Mouse (Mus musculus) spleen, postnatal 10 days (tissue): ENCODE results near the gene Arl6ip4.

Source experiments
- DNase-seq, 2 experiments: peaks; one replicate each; pipeline ENCODE4 v3.0.0; 2021 to 2022; ENCODE audit warnings: low spot score in 2 of 2

The Arl6ip4 gene

DNA sequence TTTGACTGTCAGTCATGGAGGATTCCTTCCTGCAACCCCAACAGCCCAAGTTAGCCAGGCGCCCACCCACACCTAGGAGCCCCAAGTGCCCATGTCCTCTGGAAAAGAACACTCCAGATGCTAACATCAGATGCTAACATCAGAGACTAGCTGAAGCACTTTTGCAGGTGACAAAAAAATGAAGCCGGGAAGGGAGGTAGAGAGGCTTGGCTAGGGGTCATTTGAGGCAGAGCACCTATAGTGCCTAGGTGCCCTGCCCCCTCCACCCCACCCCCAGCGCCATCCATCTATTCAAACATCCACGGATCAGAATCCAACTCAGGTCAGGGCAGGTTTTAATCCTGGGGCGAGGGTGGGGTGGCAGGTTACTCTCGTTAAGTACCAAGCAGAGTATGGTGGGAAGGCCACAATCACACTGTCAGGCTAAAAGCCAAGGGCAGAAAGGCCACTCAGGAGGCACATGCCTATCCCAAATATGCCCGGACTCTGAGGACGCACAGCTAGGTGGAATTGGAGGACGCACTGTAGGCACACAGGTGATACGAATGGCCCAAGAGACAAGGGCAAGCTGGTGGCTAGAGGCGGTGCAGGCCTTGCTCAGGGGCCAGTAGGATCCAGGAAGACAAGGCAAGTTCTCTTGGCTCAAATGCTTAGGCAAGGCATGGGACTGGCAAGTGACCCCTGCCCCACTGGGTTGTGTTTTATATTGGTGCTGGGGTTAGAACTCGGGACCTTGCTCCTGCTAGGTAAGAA is 21.9 kb upstream of the Arl6ip4 start:
- peak in 1 of 2 experiments; percentile 20 for DNase-seq

DNA sequence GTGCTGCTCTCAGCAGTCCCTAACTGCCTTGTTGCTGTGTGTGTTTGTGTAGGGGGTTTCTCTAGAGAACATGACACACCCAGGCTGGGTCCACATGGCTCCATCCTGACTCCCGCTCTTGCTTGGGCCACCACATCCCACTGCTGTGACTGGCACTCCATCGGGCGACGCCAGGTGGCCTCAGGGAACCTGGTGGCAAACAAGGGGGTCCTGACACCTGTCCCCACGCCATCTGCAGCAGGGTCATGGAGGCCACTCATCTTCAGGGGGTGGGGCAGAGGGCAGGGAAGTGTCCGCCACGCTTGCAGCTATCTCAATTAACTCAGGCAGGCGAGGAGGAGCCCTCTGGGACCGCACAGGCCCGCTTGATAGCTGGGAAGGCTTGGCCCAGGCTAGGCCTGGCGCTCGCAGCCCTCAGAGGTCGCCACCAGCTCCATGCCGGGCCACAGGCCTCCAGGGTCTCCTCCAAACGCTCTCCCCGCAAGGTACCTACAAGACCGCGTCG is 20.8 kb upstream of the Arl6ip4 start:
- peak; percentile 66 to 75 for DNase-seq

DNA sequence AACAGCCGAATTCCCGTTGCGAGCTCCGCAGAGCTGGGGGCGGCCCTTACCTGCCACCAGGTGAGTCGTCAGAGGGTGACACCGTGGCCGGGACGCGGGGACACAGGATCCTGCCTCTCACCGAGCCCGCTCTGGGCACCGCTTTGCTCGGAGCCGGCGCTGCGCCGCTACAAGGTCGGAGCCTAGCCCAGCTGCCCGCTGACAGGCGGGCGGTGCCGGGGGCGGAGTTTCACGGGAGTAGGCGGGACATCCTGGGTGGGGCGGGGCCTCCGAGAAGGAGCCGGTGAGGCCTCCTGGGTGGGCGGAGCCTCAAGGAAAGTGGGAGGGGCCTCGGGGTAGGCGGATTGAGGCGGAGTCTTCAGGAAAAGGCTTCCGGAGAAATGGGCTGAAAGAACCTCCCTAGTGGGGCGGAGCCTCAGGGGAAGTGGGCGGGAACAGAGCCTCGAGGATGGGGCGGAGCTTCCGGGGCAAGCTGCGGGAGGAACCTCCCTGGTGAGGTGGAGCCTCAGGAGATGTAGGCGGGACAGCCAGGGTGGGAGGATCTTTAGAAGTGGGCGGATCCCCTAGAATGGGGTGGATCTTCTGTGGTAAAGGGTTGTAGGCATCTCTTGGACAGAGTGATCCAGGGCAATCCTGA is 20.2 kb upstream of the Arl6ip4 start, which contains the start of gene Abcb9:
Gene Abcb9, minus strand, starts transcription at position 203 of the 637 bp plus-strand sequence.
- peak; percentile 100 for DNase-seq

DNA sequence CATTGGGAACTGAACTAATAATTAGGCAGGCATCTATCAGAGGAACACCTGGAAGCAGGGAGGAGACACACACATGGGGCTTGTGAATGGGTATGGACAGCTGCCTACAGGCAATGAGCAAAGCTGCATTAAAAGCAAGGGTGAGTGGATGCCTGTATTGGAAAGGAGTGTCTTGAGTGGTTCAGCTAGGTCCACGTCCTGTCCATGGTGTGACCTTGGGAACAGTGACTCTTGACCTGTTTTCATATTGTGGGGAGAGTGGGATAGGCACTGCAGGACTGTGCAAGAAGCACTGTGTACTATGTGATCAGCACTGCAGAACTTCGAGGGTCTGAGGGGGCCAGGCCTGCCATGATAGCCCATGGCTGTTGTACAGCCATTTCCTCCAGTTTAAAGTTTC is 17.0 kb upstream of the Arl6ip4 start:
- no peak for DNase-seq

DNA sequence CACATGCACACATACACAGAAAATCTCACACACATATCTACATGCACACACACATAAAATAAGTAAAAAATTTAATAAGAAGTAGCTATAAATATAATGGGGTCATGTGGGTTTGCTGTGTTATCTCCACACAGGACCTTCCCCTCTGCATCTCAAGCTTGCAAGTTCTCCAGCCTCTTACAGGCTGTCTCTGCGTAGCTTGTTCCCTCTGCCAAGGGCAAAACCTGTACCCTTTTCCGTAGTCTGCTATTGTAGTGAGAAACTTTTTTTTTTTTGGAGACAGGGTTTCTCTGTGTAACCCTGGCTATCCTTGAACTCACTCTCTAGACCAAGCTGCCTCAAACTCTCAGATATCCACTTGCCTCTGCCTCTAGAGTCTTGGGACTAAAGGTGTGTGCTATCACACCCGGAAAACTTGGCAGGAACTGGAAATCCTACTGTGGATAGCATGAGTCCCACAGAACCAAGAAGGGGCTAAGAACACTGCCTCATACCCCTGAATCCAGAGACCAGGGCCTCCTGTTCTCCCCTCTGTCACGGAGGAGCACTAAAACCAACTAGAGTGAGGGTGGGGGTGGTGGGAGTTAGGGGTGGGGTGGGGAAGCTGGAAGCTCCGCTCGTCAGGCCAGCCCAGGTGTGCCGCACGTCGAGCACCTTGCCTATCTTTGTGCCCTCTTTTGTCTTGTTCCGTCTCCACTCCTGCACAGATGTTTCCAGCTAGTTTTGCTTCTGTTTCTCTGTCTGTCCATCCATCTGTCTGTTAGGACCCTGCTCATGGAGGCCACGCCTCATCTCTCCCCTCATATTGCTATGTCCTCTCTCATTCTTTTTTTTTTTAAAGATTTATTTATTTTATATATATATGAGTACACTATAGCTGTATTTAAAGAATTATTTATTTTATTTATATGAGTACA is 15.5 kb upstream of the Arl6ip4 start:
- no peak for DNase-seq

DNA sequence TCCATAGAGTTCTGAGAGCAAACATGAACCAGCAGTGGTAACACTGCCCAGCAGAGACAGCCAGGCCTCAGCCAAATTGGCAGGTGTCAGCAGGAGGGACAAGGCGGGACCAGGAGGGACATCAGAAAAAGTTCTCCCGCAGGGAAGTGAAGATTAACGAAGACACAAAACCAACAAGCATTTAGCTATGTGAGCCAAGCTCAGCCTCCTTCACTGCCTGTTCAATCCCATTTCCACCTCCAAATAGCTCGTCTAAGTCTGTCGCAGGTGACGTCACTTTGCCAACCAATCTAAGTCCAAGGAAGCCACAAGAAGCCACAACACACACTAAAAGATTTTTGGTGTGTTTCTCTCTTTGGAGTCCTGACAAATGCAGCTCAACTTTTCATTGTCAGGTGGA is 13.6 kb upstream of the Arl6ip4 start:
- DNase-seq = no peak

DNA sequence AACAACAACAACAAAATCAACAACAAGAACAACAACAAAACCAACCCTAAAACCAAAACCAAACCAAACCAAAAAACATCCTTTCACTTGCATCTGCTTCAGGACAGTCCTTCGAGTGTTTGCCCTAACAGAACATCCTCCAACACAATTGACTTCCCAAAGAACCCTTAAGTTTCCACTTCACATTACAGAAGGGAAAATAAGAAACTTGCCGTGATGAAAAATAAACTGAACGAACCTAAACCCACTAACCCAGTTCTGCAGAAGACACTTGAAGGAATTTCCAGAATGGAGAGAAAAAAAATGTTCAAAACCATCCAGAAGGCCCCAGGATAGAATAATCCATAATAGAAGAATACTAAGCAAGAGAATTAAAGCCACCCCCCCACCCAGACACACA is 12.9 kb upstream of the Arl6ip4 start:
- no peak for DNase-seq

DNA sequence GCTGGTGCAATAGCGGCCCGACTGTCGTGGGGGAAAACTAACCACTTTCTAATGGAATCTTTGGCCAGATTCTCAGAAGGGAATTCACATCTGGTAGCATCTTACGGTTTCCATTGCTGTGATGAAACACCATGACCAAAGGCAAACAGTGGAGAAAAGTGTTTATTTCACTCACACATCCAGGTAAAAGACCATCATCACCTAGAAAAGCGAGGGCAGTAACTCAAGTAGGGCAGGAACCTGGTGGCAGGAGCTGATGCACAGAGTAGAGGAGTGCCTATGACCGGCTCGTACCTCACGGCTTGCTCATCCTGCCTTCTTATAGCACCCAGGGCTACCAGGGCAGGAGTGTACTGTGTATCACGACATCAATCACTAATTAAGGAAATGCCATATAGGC is 12.3 kb upstream of the Arl6ip4 start:
- no peak for DNase-seq

DNA sequence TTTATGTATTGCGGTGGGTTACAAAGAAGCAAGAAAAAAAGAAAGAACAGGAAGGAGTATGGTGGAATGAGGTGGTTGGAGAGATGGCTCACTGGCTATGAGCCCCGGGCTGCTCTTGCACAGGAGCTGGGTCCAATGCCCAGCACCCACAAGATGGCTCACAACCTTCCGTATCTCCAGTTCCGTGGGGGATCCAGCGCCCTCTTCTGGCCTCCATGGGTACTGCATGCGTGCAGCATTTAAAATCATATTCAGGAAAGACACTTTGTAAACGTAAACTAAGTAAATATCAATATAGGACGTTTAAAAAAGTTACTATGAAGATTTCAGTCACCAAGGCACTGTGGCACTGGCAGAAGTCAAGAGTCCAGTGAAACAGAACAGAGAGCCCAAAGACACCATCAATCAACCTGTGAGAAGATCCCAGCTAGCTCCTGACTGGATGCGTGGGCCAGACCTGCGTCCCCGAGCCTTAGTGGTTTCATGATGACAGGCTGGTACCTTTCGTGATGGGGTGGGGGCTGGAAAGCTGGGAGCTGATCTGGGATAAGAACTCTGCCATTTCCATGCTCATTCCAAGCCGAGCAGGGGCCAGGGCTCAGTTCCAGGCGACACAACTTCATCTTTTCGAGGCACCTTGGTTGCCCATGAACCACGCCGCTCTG is 4.7 kb upstream of the Arl6ip4 start:
- DNase-seq = peak; percentile 56 to 79

DNA sequence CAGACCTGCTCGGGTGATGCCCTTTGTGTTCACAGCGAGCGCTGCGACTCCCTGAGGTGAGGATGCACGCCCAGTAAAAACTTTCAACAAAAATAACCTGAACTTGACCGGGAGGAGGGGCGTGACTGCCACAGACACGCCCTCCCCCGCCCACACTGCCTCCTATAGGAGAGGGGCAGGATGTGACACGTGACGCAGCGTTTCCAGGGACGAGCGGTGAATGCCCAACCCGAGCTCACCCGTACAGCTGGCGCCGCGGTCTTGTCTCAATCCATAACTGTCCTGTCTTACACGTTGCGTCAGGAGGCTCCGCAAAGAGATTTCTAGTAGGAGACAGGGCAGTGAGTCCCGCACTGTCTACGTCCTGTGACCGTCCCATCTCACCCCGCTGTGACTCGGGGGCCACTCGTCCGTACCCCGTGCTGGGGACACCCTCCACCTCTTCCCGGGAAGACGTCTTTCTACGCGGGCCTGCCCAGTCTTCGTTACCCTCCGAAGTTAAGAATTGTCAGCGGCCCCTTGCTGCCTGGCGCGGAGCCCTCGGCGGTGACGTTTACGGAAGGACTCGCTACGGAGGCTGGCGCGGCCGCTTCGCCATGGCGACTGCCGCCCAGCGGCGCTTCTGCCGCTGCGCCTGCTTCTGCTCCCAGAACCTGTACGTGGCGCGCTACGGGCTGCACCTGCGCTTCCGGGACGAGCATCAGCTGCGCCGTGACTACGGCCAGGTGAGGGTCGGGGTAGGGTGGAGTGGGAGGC is 4.0 kb upstream of the Arl6ip4 start, which contains the start of gene Ogfod2:
Gene Ogfod2, plus strand, starts transcription at position 556 of the 756 bp plus-strand sequence.
- DNase-seq = peak; percentile 90 to 97

DNA sequence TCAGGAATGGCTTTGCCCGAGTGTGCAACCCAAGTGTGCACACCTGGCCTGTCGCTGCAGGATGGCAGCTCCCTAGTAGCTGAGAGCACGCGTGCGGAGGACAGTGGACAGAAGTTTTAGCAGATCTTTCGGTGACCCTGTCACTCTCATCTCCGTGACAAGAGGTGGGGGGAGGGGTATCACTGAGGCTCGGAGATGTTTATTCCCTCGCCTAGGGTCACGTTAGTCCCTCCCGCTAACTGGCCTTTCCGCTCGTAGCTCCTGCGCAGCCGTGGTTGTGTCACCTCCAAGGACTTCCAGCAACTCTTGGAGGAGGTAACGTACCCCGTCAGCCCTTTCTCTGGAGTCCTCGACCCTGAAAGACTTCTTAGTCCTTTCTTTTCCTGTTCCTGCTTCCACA is 3.4 kb upstream of the Arl6ip4 start:
- peak in 1 of 2 experiments; percentile 51 for DNase-seq

DNA sequence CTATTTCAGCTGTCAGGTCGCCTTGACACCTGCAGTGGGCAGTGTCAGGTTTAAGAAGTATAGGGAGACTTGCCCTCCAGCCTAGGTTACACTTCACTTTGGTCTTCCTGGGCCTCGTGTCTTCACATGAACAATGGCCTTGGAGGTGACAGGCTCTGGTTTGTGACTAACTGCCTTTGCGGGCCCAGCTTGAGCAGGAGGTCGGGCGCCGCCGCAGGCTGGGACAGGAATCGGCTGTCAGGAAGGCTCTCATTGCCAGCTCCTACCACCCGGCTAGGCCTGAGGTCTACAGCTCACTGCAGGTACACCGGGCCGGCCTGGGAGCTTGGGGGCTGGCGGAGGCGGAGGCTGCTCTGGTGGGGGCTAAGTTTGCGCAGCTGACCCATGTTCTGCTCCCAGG is 2.9 kb upstream of the Arl6ip4 start:
- DNase-seq = peak; percentile 55 to 83

DNA sequence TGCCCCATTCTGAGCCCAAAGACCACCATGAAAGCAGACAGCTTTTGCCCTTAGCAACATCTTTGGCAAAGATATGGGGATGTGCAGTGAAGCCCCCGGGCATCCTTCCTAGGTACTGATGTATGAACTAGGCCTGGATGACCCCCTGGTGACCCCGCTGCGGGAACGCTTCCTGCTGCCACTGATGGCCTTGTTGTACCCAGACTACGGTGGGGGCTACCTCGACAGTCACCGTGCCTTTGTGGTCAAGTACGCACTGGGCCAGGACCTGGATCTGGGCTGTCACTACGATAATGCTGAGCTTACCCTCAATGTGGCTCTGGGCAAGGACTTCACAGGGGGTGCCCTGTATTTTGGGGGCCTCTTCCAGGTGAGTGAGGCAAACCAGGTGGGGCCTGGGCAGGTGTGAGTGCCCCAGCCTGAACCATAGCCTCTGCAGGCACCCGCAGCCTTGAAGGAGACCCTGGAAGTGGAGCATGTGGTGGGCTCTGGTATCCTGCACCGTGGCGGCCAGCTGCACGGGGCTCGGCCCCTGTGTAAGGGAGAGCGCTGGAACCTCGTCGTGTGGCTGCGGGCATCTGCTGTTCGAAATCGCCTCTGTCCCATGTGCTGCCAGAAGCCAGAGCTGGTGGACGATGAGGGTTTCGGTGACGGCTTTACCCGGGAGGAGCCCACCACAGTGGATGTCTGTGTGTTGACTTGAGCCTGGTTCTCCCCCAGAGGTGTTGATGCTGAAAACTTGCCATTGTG is 1.4 kb upstream of the Arl6ip4 start:
- peak in 1 of 2 experiments; percentile 21 for DNase-seq

DNA sequence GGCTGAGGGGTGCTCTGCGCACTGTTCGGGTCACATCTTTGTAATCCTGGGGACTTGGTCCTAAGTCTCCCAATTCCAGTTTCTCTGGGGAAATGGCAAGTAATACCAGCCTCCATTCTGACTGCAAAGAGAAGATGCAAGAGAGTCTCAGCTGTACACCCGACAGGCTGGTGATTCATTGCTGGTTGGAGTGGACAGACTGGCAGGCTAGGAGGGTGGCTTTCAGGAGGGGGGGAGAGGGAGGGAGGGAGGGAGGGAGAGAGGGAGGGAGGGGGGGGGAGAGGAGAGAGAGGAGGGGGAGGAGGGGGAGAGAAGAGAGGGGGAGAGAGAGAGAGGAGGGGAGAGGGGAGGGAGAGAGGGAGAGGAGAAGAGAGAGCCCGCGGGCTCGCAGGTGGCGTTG is 358 bp upstream of the Arl6ip4 start:
- no peak for DNase-seq

DNA sequence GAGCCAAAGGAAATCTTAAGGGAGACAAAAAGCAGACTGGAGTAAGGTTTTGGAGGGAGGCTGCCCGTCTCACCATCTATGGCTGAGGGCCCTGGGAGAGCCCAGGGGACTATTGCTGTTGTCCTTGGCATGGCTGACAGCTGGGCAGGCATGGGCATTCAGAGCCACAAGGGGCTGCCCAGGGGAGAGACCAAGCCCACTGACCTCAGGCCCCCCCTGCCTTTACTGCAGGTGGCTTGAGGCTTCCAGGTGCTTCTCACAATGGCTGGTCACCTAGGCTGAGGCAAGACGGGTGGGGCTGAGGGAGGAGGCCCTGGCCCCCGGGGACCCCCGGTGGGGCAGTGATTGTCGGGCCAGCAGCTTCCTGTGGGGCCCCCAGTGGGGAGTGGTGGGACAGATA is 3.3 kb downstream of the Arl6ip4 start:
- DNase-seq = no peak

DNA sequence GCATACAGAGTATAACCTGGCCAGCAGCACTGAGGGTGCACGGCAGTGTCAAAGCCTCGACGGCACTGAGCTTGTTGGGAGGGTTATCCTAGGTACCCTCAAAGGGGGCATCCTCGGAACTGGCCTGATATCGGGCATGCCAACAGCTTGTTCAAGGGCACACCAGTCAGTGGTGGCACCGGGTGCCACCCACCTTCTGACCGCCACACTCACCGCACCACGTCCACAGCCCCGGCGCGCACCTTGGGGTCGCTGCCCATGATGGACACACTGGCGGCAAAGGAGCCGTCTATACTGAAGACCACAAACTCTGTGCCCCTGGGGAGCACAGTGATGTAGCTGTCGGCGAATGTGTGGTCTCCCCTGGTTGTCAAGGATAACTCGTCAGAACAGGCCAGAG is 6.5 kb downstream of the Arl6ip4 start:
- no peak for DNase-seq

DNA sequence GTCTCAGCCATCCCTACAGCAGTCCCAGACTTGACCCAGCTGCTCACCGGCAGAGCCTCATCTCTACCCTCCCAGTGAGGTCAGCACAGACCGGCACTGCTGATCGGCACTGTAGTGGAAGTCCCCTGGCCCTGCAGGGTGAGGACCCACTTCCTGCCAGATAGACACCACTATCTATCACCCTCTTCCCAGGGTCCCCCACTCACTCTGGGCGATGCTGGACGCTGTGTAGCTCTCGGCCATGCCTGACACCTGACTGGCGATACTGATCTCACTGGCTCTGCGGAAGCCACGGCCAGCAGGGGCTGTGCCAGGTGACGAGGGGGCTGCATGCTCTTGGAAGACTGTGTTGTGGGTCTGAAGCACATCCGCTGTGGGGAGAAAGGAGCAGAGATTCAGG is 9.2 kb downstream of the Arl6ip4 start:
- no peak for DNase-seq

DNA sequence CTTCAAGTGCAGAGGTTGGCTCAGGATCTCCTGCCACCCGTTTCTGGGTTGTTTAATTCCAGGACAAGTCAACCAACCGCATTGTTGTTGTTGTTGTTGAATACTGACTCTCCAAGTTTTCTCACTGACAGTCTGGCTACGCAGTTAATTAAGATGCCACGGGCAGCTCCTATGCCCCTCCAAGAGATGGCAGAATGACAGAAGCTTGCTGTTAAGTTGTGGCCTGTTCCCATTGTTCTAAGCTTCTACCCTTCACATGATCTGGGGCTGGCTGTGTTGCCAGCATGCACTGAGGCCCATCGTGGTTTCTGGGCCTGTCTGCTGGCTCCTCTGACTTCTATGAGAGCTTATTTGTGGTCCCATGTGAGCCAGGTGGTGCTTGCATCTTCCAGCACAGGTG is 18.4 kb downstream of the Arl6ip4 start:
- DNase-seq = no peak

DNA sequence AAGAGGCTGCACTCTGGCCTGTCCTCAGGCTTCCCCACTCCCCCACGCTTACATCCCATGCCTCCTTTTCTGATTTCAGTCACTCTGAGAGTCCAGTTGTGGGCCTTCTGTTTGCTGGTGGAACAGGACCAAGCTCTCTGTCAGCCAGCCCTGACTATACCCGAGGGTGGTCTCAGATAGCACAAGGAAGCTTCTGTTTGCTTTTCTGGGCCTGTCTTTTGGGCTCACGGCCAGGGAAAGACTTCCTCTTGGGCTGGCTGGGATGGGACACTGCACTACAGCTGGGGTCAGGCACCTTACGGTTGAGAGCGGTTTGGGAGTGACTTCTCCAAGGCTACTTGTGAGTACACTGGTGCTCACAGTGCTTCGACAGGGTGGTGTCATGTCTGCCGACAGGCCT is 22.2 kb downstream of the Arl6ip4 start:
- no peak for DNase-seq

DNA sequence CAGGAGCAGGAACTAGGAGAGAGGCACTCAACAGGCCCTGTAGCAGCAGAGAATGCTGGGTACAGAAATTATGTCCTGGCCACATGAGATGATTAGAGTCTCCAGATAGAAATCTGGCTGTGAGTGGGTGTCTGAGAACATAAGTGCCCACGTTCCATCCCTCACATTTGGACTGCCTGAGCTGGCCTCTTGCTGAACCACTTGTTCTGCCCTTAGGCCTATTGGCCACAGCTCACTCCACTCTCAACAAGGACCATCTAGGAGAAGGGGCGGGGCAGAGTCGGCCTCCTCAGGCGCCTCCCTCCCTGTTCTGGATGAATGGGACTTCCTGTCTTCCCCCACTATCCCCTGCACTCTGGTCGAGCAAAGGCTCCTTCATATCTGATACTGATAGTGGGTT is 33.1 kb downstream of the Arl6ip4 start:
- DNase-seq = no peak
